Mouse (Mus musculus) intestine, embryonic 14.5 days (tissue): Measurements from ENCODE around the gene Olfr316. TPM values are rescaled to one million over a fixed set of nuclear protein-coding genes. Genes with fewer than 3 reads are reported as not detected.
"Not testable (repeated sequence)": the region's sequence is repeated elsewhere in the genome, so short reads cannot be mapped to it uniquely, and the experiment has no call there.

Source experiments
- ATAC-seq: fragments of 200-750 bp; cut with Nextera tagmentation; replicated peaks from 2 replicates; pipeline ENCODE4 v1.8.0; 2017; ENCODE audit warnings: low read depth, moderate number of reproducible peaks, moderate TSS enrichment, moderate library complexity; ENCODE audit not compliant: low FRiP score, low TSS enrichment
- DNase-seq: peaks from one replicate; pipeline ENCODE4 v3.0.0-alpha.2; 2018; ENCODE audit warnings: low spot score
- H3K27ac ChIP-seq: fragments of 300-500 bp; sonication (generic); 2 replicates; pipeline ENCODE4 v1.5.1; 2014; ENCODE audit warnings: low read depth, mild to moderate bottlenecking, control low read depth
- H3K27me3 ChIP-seq: fragments of 300-500 bp; sonication (generic); replicated peaks from 2 replicates; pipeline ENCODE4 v1.6.1; 2014; ENCODE audit warnings: low read length, control low read depth; ENCODE audit not compliant: control insufficient read depth, insufficient read depth
- H3K36me3 ChIP-seq: fragments of 300-500 bp; sonication (generic); 2 replicates; pipeline ENCODE4 v1.6.1; 2014; ENCODE audit warnings: low read length, control low read depth; ENCODE audit not compliant: control insufficient read depth, insufficient read depth
- H3K4me1 ChIP-seq: fragments of 300-500 bp; sonication (generic); replicated peaks from 2 replicates; pipeline ENCODE4 v1.6.1; 2014; ENCODE audit warnings: low read length, control low read depth, mixed read lengths; ENCODE audit not compliant: control insufficient read depth, insufficient read depth
- H3K4me2 ChIP-seq: fragments of 300-500 bp; sonication (generic); 2 replicates; pipeline ENCODE4 v1.6.1; 2014; ENCODE audit warnings: low read length
- H3K4me3 ChIP-seq: fragments of 300-500 bp; sonication (generic); 2 replicates; pipeline ENCODE4 v1.5.1; 2014; ENCODE audit warnings: low read depth, low read length, control low read depth, mixed read lengths
- H3K9ac ChIP-seq: fragments of 300-500 bp; sonication (generic); 2 replicates; pipeline ENCODE4 v1.6.1; 2014; ENCODE audit warnings: mild to moderate bottlenecking, low read length
- H3K9me3 ChIP-seq: fragments of 300-500 bp; sonication (generic); 2 replicates; pipeline ENCODE4 v1.6.1; 2016; ENCODE audit warnings: low read length, control low read depth; ENCODE audit not compliant: control insufficient read depth
- WGBS: fragments of 180-500 bp; shearing (Covaris S2); extraction: QIAGEN DNeasy Blood & Tissue Kit; methylation state at CpG from one replicate; pipeline ENCODE4 v1.1.7; 2014; 5-methylcytosine and 5-hydroxymethylcytosine counted together
- polyA plus RNA-seq: library from polyadenylated mRNA; unstranded; fragments of >200 nt; fragmentation: Nextera tagmentation; extraction: Ambion mirVana; gene quantifications from 2 replicates; pipeline ENCODE4 v1.2.1, GENCODE M21; 2014

The Olfr316 gene
- polyA plus RNA-seq: not detected in 2 replicates

- no peak within 1 kb of the TSS for H3K9ac ChIP-seq
- no peaks in the 10 kb centered on the region for H3K4me1 ChIP-seq
- no peak for DNase-seq
- WGBS: 82% methylated on average over 2 of the region's 2 CpGs
- H3K9me3 ChIP-seq: no peaks in the 10 kb centered on the region
- ATAC-seq: no peak
- no peak within 1 kb of the TSS for H3K4me2 ChIP-seq
- H3K36me3 ChIP-seq: no peaks in the 10 kb centered on the region
- H3K4me3 ChIP-seq: no peak within 1 kb of the TSS
- no peaks in the 10 kb centered on the region for H3K27me3 ChIP-seq
- H3K27ac ChIP-seq: no peak within 1 kb of the TSS
Observed at GRCm38 (mm10) chr11:58752434-58752833, at the start of gene Olfr316. Olfr316 (plus strand) TSS chr11:58752734.

GRCm38 (mm10) chr11:58709086-58709485 is 43.4 kb upstream of the Olfr316 start:
- WGBS: 86% methylated on average over 11 of the region's 11 CpGs
- H3K9ac ChIP-seq: no peak overlapping the region
- no peak overlapping the region for H3K27ac ChIP-seq
- H3K36me3 ChIP-seq: no peaks in the 10 kb centered on the region
- no peaks in the 10 kb centered on the region for H3K27me3 ChIP-seq
- ATAC-seq (no peak), DNase-seq (no peak)
- H3K4me3 ChIP-seq: no peak overlapping the region
- no peaks in the 10 kb centered on the region for H3K9me3 ChIP-seq
- H3K4me1 ChIP-seq: no peaks in the 10 kb centered on the region
- no peak overlapping the region for H3K4me2 ChIP-seq

GRCm38 (mm10) chr11:58717723-58718122 is 34.8 kb upstream of the Olfr316 start:
- 92% methylated on average over 6 of the region's 7 CpGs for WGBS
- H3K27ac ChIP-seq, H3K27me3 ChIP-seq, DNase-seq, H3K36me3 ChIP-seq, H3K4me3 ChIP-seq, H3K4me1 ChIP-seq, H3K4me2 ChIP-seq, H3K9ac ChIP-seq, ATAC-seq, H3K9me3 ChIP-seq: not testable (repeated sequence)

GRCm38 (mm10) chr11:58719701-58720100 is 32.8 kb upstream of the Olfr316 start:
- H3K27me3 ChIP-seq: no peaks in the 10 kb centered on the region
- H3K9me3 ChIP-seq: no peaks in the 10 kb centered on the region
- no peaks in the 10 kb centered on the region for H3K4me1 ChIP-seq
- H3K4me2 ChIP-seq: no peak overlapping the region
- 78% methylated on average over 4 of the region's 4 CpGs for WGBS
- ATAC-seq: no peak
- no peaks in the 10 kb centered on the region for H3K36me3 ChIP-seq
- H3K9ac ChIP-seq: no peak overlapping the region
- H3K4me3 ChIP-seq: no peak overlapping the region
- no peak for DNase-seq
- no peak overlapping the region for H3K27ac ChIP-seq

- no peak for DNase-seq
- no peaks in the 10 kb centered on the region for H3K9me3 ChIP-seq
Observed at GRCm38 (mm10) chr11:58723914-58724313, 28.6 kb upstream of the Olfr316 start, which contains the start of gene Olfr318. Olfr318 (minus strand) TSS chr11:58724014.

GRCm38 (mm10) chr11:58727896-58728650 is 24.5 kb upstream of the Olfr316 start:
- 81% methylated on average over 6 of the region's 6 CpGs for WGBS
- not testable (repeated sequence) for H3K4me2 ChIP-seq, H3K36me3 ChIP-seq, DNase-seq, H3K27ac ChIP-seq, H3K9me3 ChIP-seq, H3K9ac ChIP-seq, H3K27me3 ChIP-seq, H3K4me3 ChIP-seq, ATAC-seq, H3K4me1 ChIP-seq

More at GRCm38 (mm10) chr11:58723914-58724313, 28.6 kb upstream of the Olfr316 start, which contains the start of gene Olfr318:
- Histone ChIP-seq H3K36me3 (no peaks in the 10 kb centered on the region), H3K9ac (no peak within 1 kb of the TSS), H3K27ac (no peak within 1 kb of the TSS), H3K27me3 (no peaks in the 10 kb centered on the region), H3K4me1 (no peaks in the 10 kb centered on the region), H3K4me2 (no peak within 1 kb of the TSS), H3K4me3 (no peak within 1 kb of the TSS)
- no peak for ATAC-seq

- Histone ChIP-seq H3K27ac (no peak overlapping the region), H3K4me3 (no peak overlapping the region), H3K4me1 (no peaks in the 10 kb centered on the region), H3K9ac (no peak overlapping the region), H3K4me2 (no peak overlapping the region), H3K36me3 (no peaks in the 10 kb centered on the region), H3K27me3 (no peaks in the 10 kb centered on the region), H3K9me3 (no peaks in the 10 kb centered on the region)
- DNase-seq (no peak), ATAC-seq (no peak)
- WGBS: 61% methylated on average over 3 of the region's 3 CpGs
Observed at GRCm38 (mm10) chr11:58733372-58733771, 19.2 kb upstream of the Olfr316 start.

- no peaks in the 10 kb centered on the region for H3K36me3 ChIP-seq
- WGBS: 69% methylated on average over 4 of the region's 4 CpGs
- no peak within 1 kb of the TSS for H3K27ac ChIP-seq
- H3K9me3 ChIP-seq: no peaks in the 10 kb centered on the region
- H3K4me2 ChIP-seq: no peak within 1 kb of the TSS
- H3K9ac ChIP-seq: no peak within 1 kb of the TSS
- H3K27me3 ChIP-seq: no peaks in the 10 kb centered on the region
- H3K4me1 ChIP-seq: no peaks in the 10 kb centered on the region
- H3K4me3 ChIP-seq: no peak within 1 kb of the TSS
- no peak for DNase-seq
- no peak for ATAC-seq
Observed at GRCm38 (mm10) chr11:58738792-58739262, 13.7 kb upstream of the Olfr316 start, which contains the start of gene Olfr317. Olfr317 (minus strand) TSS chr11:58739212.

- H3K9me3 ChIP-seq, H3K4me2 ChIP-seq, H3K4me1 ChIP-seq, DNase-seq, H3K36me3 ChIP-seq, ATAC-seq, H3K9ac ChIP-seq, H3K27me3 ChIP-seq, H3K27ac ChIP-seq, H3K4me3 ChIP-seq: not testable (repeated sequence)
- WGBS: 84% methylated on average over 18 of the region's 18 CpGs
Observed at GRCm38 (mm10) chr11:58751096-58751495, 1.4 kb upstream of the Olfr316 start.
